Mouse (Mus musculus) midbrain, embryonic 11.5 days (tissue): ENCODE results near the gene 2310030G06Rik. TPM values are rescaled to one million over a fixed set of nuclear protein-coding genes. Genes with fewer than 3 reads are reported as not detected.
A peak's percentile ranks its signal among the peaks of the same experiment; 100 is the strongest.

Experiments
- ATAC-seq: fragments of 200-750 bp; cut with Nextera tagmentation; 2 replicates; pipeline ENCODE4 v1.8.0; 2017; ENCODE audit warnings: moderate TSS enrichment, moderate library complexity; ENCODE audit not compliant: low FRiP score
- DNase-seq: peaks from one replicate; pipeline ENCODE4 v3.0.0; 2015; ENCODE audit warnings: low spot score; ENCODE audit errors: missing footprints
- H3K27ac ChIP-seq: fragments of 300-500 bp; sonication (generic); 2 replicates; pipeline ENCODE4 v1.5.1; 2014; ENCODE audit warnings: low read depth, low read length
- H3K27me3 ChIP-seq: fragments of 300-500 bp; sonication (generic); 2 replicates; pipeline ENCODE4 v1.6.1; 2014; ENCODE audit warnings: mild to moderate bottlenecking, low read length, moderate library complexity, mixed read lengths; ENCODE audit not compliant: control insufficient read depth, insufficient read depth
- H3K36me3 ChIP-seq: fragments of 300-500 bp; sonication (generic); 2 replicates; pipeline ENCODE4 v1.6.1; 2014; ENCODE audit warnings: mild to moderate bottlenecking, low read length, moderate library complexity, mixed read lengths; ENCODE audit not compliant: control insufficient read depth, insufficient read depth
- H3K4me1 ChIP-seq: fragments of 300-500 bp; sonication (generic); 2 replicates; pipeline ENCODE4 v1.6.1; 2014; ENCODE audit warnings: low read length; ENCODE audit not compliant: control insufficient read depth, insufficient read depth
- H3K4me2 ChIP-seq: fragments of 300-500 bp; sonication (generic); 2 replicates; pipeline ENCODE4 v1.6.1; 2014; ENCODE audit warnings: mild to moderate bottlenecking, moderate library complexity
- H3K4me3 ChIP-seq: fragments of 300-500 bp; sonication (generic); 2 replicates; pipeline ENCODE4 v1.5.1; 2014; ENCODE audit warnings: low read depth, low read length
- H3K9ac ChIP-seq: fragments of 300-500 bp; sonication (generic); 2 replicates; pipeline ENCODE4 v1.6.1; 2014; ENCODE audit warnings: low read length
- H3K9me3 ChIP-seq: fragments of 300-500 bp; sonication (generic); 2 replicates; pipeline ENCODE4 v1.6.1; 2016; ENCODE audit warnings: low read length; ENCODE audit not compliant: control insufficient read depth
- WGBS: fragments of 180-500 bp; shearing (Covaris S2); extraction: QIAGEN DNeasy Blood & Tissue Kit; methylation state at CpG from one replicate; pipeline ENCODE4 v1.1.7; 2014; 5-methylcytosine and 5-hydroxymethylcytosine counted together
- polyA plus RNA-seq: library from polyadenylated mRNA; unstranded; fragments of >200 nt; fragmentation: Nextera tagmentation; extraction: Ambion mirVana; gene quantifications from 2 replicates; pipeline ENCODE4 v1.2.1, GENCODE M21; 2014

The 2310030G06Rik gene
- polyA plus RNA-seq, 1 experiment from 2014 or later, result 1.2 TPM

GRCm38 (mm10) chr9:50751323-50751722 is 5.0 kb upstream of the 2310030G06Rik start, which contains the start of gene Cryab:
TSS of gene Cryab (plus strand) at chr9:50751325.
- H3K27ac ChIP-seq, result no peak within 1 kb of the TSS
- no peaks in the 10 kb centered on the region for H3K4me1 ChIP-seq
- no peak within 1 kb of the TSS for H3K9ac ChIP-seq
- H3K4me2 ChIP-seq, result no peak within 1 kb of the TSS
- no peaks in the 10 kb centered on the region for H3K27me3 ChIP-seq
- 79% methylated on average over 22 of the region's 22 CpGs for WGBS
- no peaks in the 10 kb centered on the region for H3K9me3 ChIP-seq
- ATAC-seq (no peak), DNase-seq (no peak)
- H3K4me3 ChIP-seq, result no peak within 1 kb of the TSS
- no peaks in the 10 kb centered on the region for H3K36me3 ChIP-seq

GRCm38 (mm10) chr9:50750706-50751105 is 4.4 kb upstream of the 2310030G06Rik start:
- Histone ChIP-seq H3K27me3 (no peaks in the 10 kb centered on the region; the same call in 1 of the 2 replicates), H3K4me3 (no peak overlapping the region), H3K27ac (no peak overlapping the region), H3K4me1 (peaks cover 2% of the 10 kb centered on the region; the same call in 1 of the 2 replicates), H3K9ac (no peak overlapping the region), H3K36me3 (no peaks in the 10 kb centered on the region), H3K4me2 (no peak overlapping the region), H3K9me3 (no peaks in the 10 kb centered on the region)
- ATAC-seq (no peak), DNase-seq (no peak)
- WGBS, result 72% methylated on average over 6 of the region's 6 CpGs

DNA sequence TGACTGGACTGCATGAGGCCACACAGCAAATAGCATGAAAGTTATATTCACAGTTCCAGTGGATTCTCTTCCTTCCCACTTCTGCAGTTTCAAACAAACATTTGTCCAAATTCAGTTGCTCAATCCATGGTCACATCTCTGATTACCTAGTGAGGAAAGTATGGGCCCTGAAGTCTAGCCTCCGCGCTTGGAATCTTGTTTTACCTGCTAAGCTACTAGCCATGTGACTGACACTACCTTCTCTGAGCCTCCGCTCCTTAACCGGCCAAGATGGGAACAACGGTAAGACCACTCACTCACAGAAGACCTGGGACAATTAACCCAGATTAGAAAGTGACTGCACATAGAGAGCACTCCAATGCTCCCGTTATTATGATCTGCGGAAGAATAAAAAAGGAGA is 530 bp downstream of the 2310030G06Rik start:
- no peaks in the 10 kb centered on the region; the same call in 1 of the 2 replicates for H3K27me3 ChIP-seq
- no peaks in the 10 kb centered on the region for H3K36me3 ChIP-seq
- H3K9ac ChIP-seq, result peak overlapping the region; percentile 59
- peak overlapping the region; percentile 53 for H3K4me2 ChIP-seq
- ATAC-seq (no peak), DNase-seq (no peak)
- H3K9me3 ChIP-seq, result no peaks in the 10 kb centered on the region
- peaks cover 2% of the 10 kb centered on the region; the same call in 1 of the 2 replicates for H3K4me1 ChIP-seq
- WGBS, result 14% methylated on average over 7 of the region's 7 CpGs
- H3K4me3 ChIP-seq, result peak overlapping the region; percentile 28
- no peak overlapping the region for H3K27ac ChIP-seq

DNA sequence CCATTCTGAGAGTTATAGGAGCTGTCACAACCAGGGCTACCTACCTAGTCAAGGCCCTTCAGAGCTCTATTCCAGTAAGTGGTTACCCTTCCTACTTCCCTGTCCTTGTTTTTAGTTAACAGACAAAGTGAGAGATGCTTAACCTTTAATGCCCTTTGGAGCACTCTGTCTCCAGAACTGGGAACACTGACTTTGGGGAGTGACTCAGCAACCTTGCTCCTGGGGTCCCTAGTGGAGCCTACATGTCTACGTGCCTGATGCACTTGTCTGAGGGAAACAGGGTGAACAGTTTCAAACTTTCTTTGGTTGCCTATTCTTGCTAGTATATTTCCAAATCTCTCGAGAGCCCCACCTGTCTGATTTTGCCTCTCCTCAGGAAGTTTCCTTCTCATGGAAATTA is 3.6 kb downstream of the 2310030G06Rik start:
- Histone ChIP-seq H3K27me3 (no peaks in the 10 kb centered on the region; the same call in 1 of the 2 replicates), H3K4me2 (no peak overlapping the region), H3K9me3 (no peaks in the 10 kb centered on the region), H3K27ac (no peak overlapping the region), H3K36me3 (no peaks in the 10 kb centered on the region), H3K9ac (no peak overlapping the region), H3K4me3 (no peak overlapping the region), H3K4me1 (peaks cover 2% of the 10 kb centered on the region; the same call in 1 of the 2 replicates)
- DNase-seq, result no peak
- ATAC-seq, result no peak
- WGBS, result 78% methylated on average over 2 of the region's 2 CpGs

DNA sequence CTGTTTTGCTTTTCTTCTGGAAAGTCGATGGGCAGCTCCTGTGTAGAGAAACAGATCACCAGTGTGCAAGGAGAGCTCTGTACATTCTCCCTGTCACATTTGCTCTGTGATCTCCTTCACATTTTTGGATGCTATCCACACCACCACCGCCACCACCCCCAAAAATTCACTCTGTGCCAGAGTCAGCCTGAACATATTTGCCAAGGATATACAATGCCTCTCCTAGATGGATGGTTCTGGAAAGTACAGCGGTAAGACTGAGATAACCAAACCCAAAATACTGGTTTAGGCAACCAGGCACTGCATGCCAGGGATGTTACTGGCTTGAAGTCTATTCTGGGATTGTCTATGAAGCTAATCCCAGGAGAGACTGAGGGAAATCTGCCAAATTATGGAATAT is 4.1 kb downstream of the 2310030G06Rik start:
- ATAC-seq (no peak), DNase-seq (no peak)
- H3K4me1 ChIP-seq, result peaks cover 2% of the 10 kb centered on the region; the same call in 1 of the 2 replicates

GRCm38 (mm10) chr9:50740867-50741784 is 5.2 kb downstream of the 2310030G06Rik start:
- H3K27ac ChIP-seq, result no peak overlapping the region
- H3K36me3 ChIP-seq, result no peaks in the 10 kb centered on the region
- no peak for ATAC-seq
- H3K4me3 ChIP-seq, result no peak overlapping the region
- H3K4me1 ChIP-seq, result peaks cover 2% of the 10 kb centered on the region; the same call in 1 of the 2 replicates
- 90% methylated on average over 14 of the region's 14 CpGs for WGBS
- DNase-seq, result peak; percentile 81
- H3K9me3 ChIP-seq, result no peaks in the 10 kb centered on the region
- H3K27me3 ChIP-seq, result no peaks in the 10 kb centered on the region; the same call in 1 of the 2 replicates
- H3K4me2 ChIP-seq, result no peak overlapping the region
- H3K9ac ChIP-seq, result no peak overlapping the region

More for the DNA sequence above, 4.1 kb downstream of the 2310030G06Rik start:
- H3K27me3 ChIP-seq, result no peaks in the 10 kb centered on the region; the same call in 1 of the 2 replicates
- H3K9ac ChIP-seq, result no peak overlapping the region
- 84% methylated on average over 3 of the region's 3 CpGs for WGBS
- no peak overlapping the region for H3K27ac ChIP-seq
- no peak overlapping the region for H3K4me2 ChIP-seq
- no peaks in the 10 kb centered on the region for H3K9me3 ChIP-seq
- H3K4me3 ChIP-seq, result no peak overlapping the region
- no peaks in the 10 kb centered on the region for H3K36me3 ChIP-seq

- Histone ChIP-seq H3K27ac (no peak within 1 kb of the TSS), H3K4me1 (no peaks in the 10 kb centered on the region), H3K4me2 (peak within 1 kb of the TSS; percentile 42), H3K9ac (no peak within 1 kb of the TSS), H3K36me3 (no peaks in the 10 kb centered on the region), H3K4me3 (peak within 1 kb of the TSS; percentile 15), H3K27me3 (no peaks in the 10 kb centered on the region), H3K9me3 (no peaks in the 10 kb centered on the region)
- WGBS, result 14% methylated on average over 36 of the region's 36 CpGs
- ATAC-seq, result peak; percentile 97
- DNase-seq, result peak; percentile 98
These were observed 7.1 kb downstream of the 2310030G06Rik start, which contains the start of gene Dixdc1 for GRCm38 (mm10) chr9:50738914-50739870. TSS of gene Dixdc1 (minus strand) at chr9:50739517.

GRCm38 (mm10) chr9:50734989-50735388 is 11.3 kb downstream of the 2310030G06Rik start:
- Histone ChIP-seq H3K4me3 (no peak overlapping the region), H3K4me2 (no peak overlapping the region), H3K4me1 (peaks cover 12% of the 10 kb centered on the region), H3K9me3 (no peaks in the 10 kb centered on the region), H3K27ac (no peak overlapping the region), H3K36me3 (no peaks in the 10 kb centered on the region), H3K9ac (no peak overlapping the region), H3K27me3 (no peaks in the 10 kb centered on the region)
- 6% methylated on average over 9 of the region's 9 CpGs for WGBS
- ATAC-seq, result no peak
- no peak for DNase-seq
